Mouse (Mus musculus): Measurements from ENCODE around the gene Gm28230. TPM values are rescaled to one million over a fixed set of nuclear protein-coding genes. Genes with fewer than 3 reads are reported as not detected.

Gm28230 gene
- total and polyA plus RNA-seq, 3 experiments = 0.04 to 0.14 TPM; not detected in 1

- Histone ChIP-seq H3K27ac (no peak overlapping the region), H3K4me3 (no peak overlapping the region), H3K36me3 (ENCODE audit: control insufficient read depth, insufficient read depth, low read length) (no peaks in the 10 kb centered on the region), H3K4me1 (ENCODE audit: control insufficient read depth, insufficient read depth, low read length) (no peaks in the 10 kb centered on the region), H3K9ac (ENCODE audit: low read depth, low read length) (no peak overlapping the region), H3K79me2 (replicated peaks; ENCODE audit: control insufficient read depth, insufficient read depth, low read length) (no peaks in the 10 kb centered on the region), H3K27me3 (ENCODE audit: control insufficient read depth, insufficient read depth, low read length) (peaks cover 44% of the 10 kb centered on the region)
- intact Hi-C loops (cut with DNase I) = no loop called here
- no peak for DNase-seq
- WGBS = 10% methylated on average over 7 of the region's 7 CpGs
- TF ChIP-seq POLR2A (IDR thresholded peaks at IDR 0.05; ENCODE audit: insufficient read depth, low read depth, low read length) (no peak), EP300 (IDR thresholded peaks at IDR 0.05; ENCODE audit: insufficient read depth, low read depth, low read length) (no peak), CTCF (IDR thresholded peaks at IDR 0.05) (no peak)
Observed at GRCm38 (mm10) chr2:74737578-74738070, 11.1 kb downstream of the Gm28230 start.

- DNase-seq = no peak
- Histone ChIP-seq H3K4me1 (ENCODE audit: control insufficient read depth, insufficient read depth, low read length) (no peaks in the 10 kb centered on the region), H3K79me2 (replicated peaks; ENCODE audit: control insufficient read depth, insufficient read depth, low read length) (no peaks in the 10 kb centered on the region), H3K36me3 (ENCODE audit: control insufficient read depth, insufficient read depth, low read length) (no peaks in the 10 kb centered on the region), H3K27ac (no peak overlapping the region), H3K27me3 (ENCODE audit: control insufficient read depth, insufficient read depth, low read length) (peaks cover 39% of the 10 kb centered on the region), H3K9ac (ENCODE audit: low read depth, low read length) (no peak overlapping the region), H3K4me3 (no peak overlapping the region)
- 6% methylated on average over 20 of the region's 20 CpGs for WGBS
- intact Hi-C loops (cut with DNase I) = no loop called here
- TF ChIP-seq EP300 (IDR thresholded peaks at IDR 0.05; ENCODE audit: insufficient read depth, low read depth, low read length) = no peak
- no peak for TF ChIP-seq POLR2A (IDR thresholded peaks at IDR 0.05; ENCODE audit: insufficient read depth, low read depth, low read length)
Observed at GRCm38 (mm10) chr2:74738623-74739475, 12.3 kb downstream of the Gm28230 start.

DNA sequence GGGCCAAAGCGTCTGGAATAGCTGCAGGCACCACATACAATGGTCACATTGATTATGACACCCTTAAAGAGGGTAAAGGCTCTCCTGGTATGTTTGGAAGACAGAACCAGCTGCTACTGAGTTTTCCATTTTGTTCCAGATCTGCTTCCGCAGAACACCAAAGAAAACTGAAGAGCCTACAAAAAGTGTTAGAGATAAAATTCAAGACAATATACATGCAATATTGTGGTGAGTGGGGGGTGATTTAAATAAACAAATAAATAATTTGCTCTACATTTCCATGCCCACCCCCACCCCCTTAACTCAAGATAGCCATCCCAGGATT, 12.9 kb downstream of the Gm28230 start:
- no peak for DNase-seq
- Histone ChIP-seq H3K9ac (ENCODE audit: low read depth, low read length) (no peak overlapping the region), H3K79me2 (replicated peaks; ENCODE audit: control insufficient read depth, insufficient read depth, low read length) (no peaks in the 10 kb centered on the region), H3K36me3 (ENCODE audit: control insufficient read depth, insufficient read depth, low read length) (no peaks in the 10 kb centered on the region), H3K27ac (no peak overlapping the region), H3K27me3 (ENCODE audit: control insufficient read depth, insufficient read depth, low read length) (peaks cover 39% of the 10 kb centered on the region), H3K4me3 (no peak overlapping the region), H3K4me1 (ENCODE audit: control insufficient read depth, insufficient read depth, low read length) (no peaks in the 10 kb centered on the region)
- 20% methylated on average over 2 of the region's 2 CpGs for WGBS
- TF ChIP-seq EP300 (IDR thresholded peaks at IDR 0.05; ENCODE audit: insufficient read depth, low read depth, low read length) = no peak
- TF ChIP-seq CTCF (IDR thresholded peaks at IDR 0.05) = no peak
- TF ChIP-seq POLR2A (IDR thresholded peaks at IDR 0.05; ENCODE audit: insufficient read depth, low read depth, low read length) = no peak
- intact Hi-C loops (cut with DNase I) = no loop called here

DNA sequence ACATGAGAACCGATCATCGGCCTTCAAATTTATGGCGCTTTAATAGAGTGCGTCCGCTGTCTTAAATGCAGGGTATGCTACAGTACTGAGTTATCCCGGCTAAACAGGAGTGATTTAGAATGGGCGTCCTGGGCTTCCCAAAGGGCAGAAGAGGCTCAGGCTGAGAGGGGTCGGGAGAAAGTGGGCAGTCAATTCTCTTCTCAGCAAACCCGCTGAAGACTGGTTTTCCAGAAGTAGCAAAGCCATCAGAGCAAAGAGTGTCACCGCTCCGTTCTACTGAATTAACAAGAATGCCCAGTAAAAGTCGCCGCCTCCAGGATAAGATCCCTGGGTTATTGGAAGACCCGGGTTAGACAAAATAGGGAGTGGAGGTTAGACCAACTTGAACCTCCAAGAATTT, 13.3 kb downstream of the Gm28230 start:
- H3K9ac ChIP-seq (ENCODE audit: low read depth, low read length) = no peak overlapping the region
- intact Hi-C loops (cut with DNase I) = no loop called here
- no peaks in the 10 kb centered on the region for H3K79me2 ChIP-seq (replicated peaks; ENCODE audit: control insufficient read depth, insufficient read depth, low read length)
- TF ChIP-seq POLR2A (IDR thresholded peaks at IDR 0.05; ENCODE audit: insufficient read depth, low read depth, low read length) (no peak), CTCF (IDR thresholded peaks at IDR 0.05) (no peak), EP300 (IDR thresholded peaks at IDR 0.05; ENCODE audit: insufficient read depth, low read depth, low read length) (no peak)
- H3K4me1 ChIP-seq (ENCODE audit: control insufficient read depth, insufficient read depth, low read length) = no peaks in the 10 kb centered on the region
- 6% methylated on average over 14 of the region's 14 CpGs for WGBS
- peaks cover 35% of the 10 kb centered on the region for H3K27me3 ChIP-seq (ENCODE audit: control insufficient read depth, insufficient read depth, low read length)
- no peak overlapping the region for H3K4me3 ChIP-seq
- no peak overlapping the region for H3K27ac ChIP-seq
- H3K36me3 ChIP-seq (ENCODE audit: control insufficient read depth, insufficient read depth, low read length) = no peaks in the 10 kb centered on the region
- no peak for DNase-seq

DNA sequence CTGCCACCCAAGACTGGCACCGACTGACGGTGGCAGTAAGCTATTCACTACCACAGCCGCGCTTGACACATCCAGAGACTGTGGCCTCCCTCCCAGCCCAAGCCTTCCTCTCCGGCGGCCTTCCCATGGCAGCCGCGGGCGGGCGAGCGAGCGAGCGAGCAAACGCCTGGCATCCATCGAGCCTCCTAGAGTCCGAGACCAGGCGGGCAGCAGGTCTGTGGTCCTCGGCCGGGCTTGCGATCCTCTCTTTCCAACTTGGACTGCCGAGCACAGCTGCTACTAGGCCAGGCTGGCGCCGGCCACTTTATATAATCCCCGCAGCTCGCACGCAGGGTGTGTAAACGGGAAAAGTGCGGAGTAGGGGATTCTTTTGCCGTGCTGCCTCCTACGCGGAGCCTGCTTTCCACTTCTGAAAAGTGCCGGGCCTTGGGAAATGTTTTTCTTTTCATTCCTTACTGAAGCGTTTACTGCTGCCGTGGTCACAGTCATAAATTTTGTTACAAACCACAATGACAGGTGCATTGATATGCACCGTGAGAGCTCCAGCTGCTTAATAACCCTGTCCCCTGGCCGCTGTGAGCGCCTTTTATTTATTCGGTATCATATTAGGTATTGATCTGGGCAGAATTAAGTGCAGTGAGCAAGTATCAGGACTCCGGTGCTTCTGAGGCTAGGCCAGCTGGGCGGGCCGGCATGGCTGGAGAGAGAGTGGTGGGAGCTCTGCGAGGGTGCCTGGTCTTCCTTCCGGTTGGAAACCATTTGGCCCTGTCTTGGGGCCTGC, 14.0 kb downstream of the Gm28230 start:
- intact Hi-C loops (cut with DNase I) = no loop called here
- peaks cover 30% of the 10 kb centered on the region for H3K27me3 ChIP-seq (ENCODE audit: control insufficient read depth, insufficient read depth, low read length)
- 7% methylated on average over 43 of the region's 43 CpGs for WGBS

More for the DNA sequence above, 14.0 kb downstream of the Gm28230 start:
- DNase-seq = no peak
- Histone ChIP-seq H3K27ac (no peak overlapping the region), H3K79me2 (replicated peaks; ENCODE audit: control insufficient read depth, insufficient read depth, low read length) (no peaks in the 10 kb centered on the region), H3K9ac (ENCODE audit: low read depth, low read length) (no peak overlapping the region), H3K36me3 (ENCODE audit: control insufficient read depth, insufficient read depth, low read length) (no peaks in the 10 kb centered on the region), H3K4me1 (ENCODE audit: control insufficient read depth, insufficient read depth, low read length) (no peaks in the 10 kb centered on the region), H3K4me3 (no peak overlapping the region)
- TF ChIP-seq POLR2A (IDR thresholded peaks at IDR 0.05; ENCODE audit: insufficient read depth, low read depth, low read length) = no peak
- TF ChIP-seq EP300 (IDR thresholded peaks at IDR 0.05; ENCODE audit: insufficient read depth, low read depth, low read length) = no peak
- TF ChIP-seq CTCF (IDR thresholded peaks at IDR 0.05) = no peak
